Mouse (Mus musculus): Measurements from ENCODE around the gene Brk1.

Brk1 gene

GRCm38 (mm10) chr6:113604432-113605223 lies at the start of gene Brk1:
Gene Brk1 (plus strand): TSS chr6:113604772.
- peak; percentile 91 for DNase-seq

GRCm38 (mm10) chr6:113559736-113560135 lies 44.8 kb upstream of the Brk1 start:
- no peak for DNase-seq

GRCm38 (mm10) chr6:113564557-113564956 lies 40.0 kb upstream of the Brk1 start:
- DNase-seq: no peak

GRCm38 (mm10) chr6:113576044-113576443 lies 28.5 kb upstream of the Brk1 start:
- no peak for DNase-seq

- DNase-seq: peak; percentile 56
These were observed 25.3 kb upstream of the Brk1 start for GRCm38 (mm10) chr6:113579306-113579705.

- DNase-seq: no peak
These were observed 21.5 kb upstream of the Brk1 start for GRCm38 (mm10) chr6:113583023-113583422.

- no peak for DNase-seq
These were observed 19.5 kb upstream of the Brk1 start for GRCm38 (mm10) chr6:113585065-113585464.

GRCm38 (mm10) chr6:113586466-113587183 lies 17.9 kb upstream of the Brk1 start:
- no peak for DNase-seq

- no peak for DNase-seq
These were observed 11.9 kb upstream of the Brk1 start for GRCm38 (mm10) chr6:113592637-113593036.

GRCm38 (mm10) chr6:113597945-113598344 lies 6.6 kb upstream of the Brk1 start:
- no peak for DNase-seq

- no peak for DNase-seq
These were observed 4.7 kb upstream of the Brk1 start for GRCm38 (mm10) chr6:113599833-113600232.

GRCm38 (mm10) chr6:113600543-113601139 lies 3.9 kb upstream of the Brk1 start, which contains the start of gene Fancd2os:
Gene Fancd2os (minus strand): TSS chr6:113600715.
- peak; percentile 12 for DNase-seq

GRCm38 (mm10) chr6:113602821-113603220 lies 1.8 kb upstream of the Brk1 start:
- DNase-seq: no peak

GRCm38 (mm10) chr6:113603993-113604392 lies 579 bp upstream of the Brk1 start:
- no peak for DNase-seq

GRCm38 (mm10) chr6:113605224-113605545 lies 613 bp downstream of the Brk1 start:
- DNase-seq: no peak

GRCm38 (mm10) chr6:113608871-113609270 lies 4.3 kb downstream of the Brk1 start:
- no peak for DNase-seq

- no peak for DNase-seq
These were observed 4.7 kb downstream of the Brk1 start for GRCm38 (mm10) chr6:113609293-113609692.

GRCm38 (mm10) chr6:113612258-113612969 lies 7.8 kb downstream of the Brk1 start:
- DNase-seq: no peak

GRCm38 (mm10) chr6:113614152-113614551 lies 9.6 kb downstream of the Brk1 start:
- no peak for DNase-seq

GRCm38 (mm10) chr6:113614997-113615396 lies 10.4 kb downstream of the Brk1 start:
- DNase-seq: no peak

GRCm38 (mm10) chr6:113615489-113615888 lies 10.9 kb downstream of the Brk1 start:
- no peak for DNase-seq

GRCm38 (mm10) chr6:113623386-113623785 lies 18.8 kb downstream of the Brk1 start:
- DNase-seq: no peak

Measured in retina, postnatal 1 day (tissue).